Comparison of ENCODE assay signal across 8 mouse cellular contexts in the genomic region with DNA sequence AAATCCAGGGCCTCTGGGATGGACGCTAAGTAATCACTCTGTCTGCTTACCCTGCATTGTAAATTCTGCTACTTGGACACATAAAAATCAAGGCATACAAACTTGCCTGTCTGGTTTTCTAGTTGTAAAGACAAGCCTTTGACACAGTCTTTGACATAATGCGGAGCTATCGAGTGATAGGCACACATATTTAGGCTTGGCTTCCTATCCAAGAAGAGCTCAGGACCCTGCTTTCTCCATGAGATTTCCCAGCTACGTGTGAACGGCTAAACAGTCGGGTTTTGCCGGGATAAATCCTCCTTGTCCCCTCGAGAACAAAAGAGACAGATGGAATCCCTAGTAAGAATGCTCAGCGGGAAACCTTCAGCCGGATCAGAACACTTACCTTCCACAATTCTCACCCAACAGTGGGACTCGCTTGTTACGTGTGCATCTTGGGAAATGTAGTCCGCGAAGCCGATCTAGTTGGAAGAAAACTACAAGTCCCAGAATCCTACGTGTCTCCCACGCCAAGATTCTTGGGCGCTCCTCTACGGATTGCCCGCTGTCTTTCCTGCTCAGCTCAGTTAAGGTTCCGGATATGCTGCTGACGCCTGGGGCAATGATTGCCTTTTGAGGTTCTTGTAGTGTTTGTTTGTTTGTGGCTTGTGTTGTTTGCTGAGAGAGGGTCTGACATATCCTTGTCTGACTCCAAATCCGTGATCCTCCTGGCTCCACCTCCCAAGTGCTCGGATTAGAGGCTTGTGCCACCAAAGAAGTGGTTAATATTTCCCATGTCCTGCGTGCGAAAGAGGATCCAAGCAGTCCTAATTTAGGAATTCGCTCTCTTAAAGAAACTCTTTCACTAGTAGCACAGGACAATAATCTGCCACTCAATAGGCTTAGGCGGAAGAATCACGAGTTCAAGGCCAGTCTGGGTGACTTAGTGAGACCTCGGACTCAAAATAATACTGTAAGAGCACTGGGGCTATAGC. TPM values are rescaled to one million over a fixed set of nuclear protein-coding genes. Genes with fewer than 3 reads are reported as not detected.
DNase-seq lines count a peak whose midpoint lies in the region; ATAC-seq and TF ChIP-seq lines count a peak whose summit lies in the region.

Sirt4 (minus strand) TSS at position 779 of the 974 bp plus-strand sequence.

- intact Hi-C loops in left cerebral cortex, postnatal 36 days (cut with DNase I), result no loop called here

- H3K27me3 ChIP-seq in intestine, embryonic 16.5 days (replicated peaks; ENCODE audit: control insufficient read depth, insufficient read depth, low read length), result no peaks in the 10 kb centered on the region
- peaks cover 12% of the 10 kb centered on the region for H3K27me3 ChIP-seq in midbrain, embryonic 11.5 days (ENCODE audit: control insufficient read depth, insufficient read depth, low read length)
- no peaks in the 10 kb centered on the region for H3K27me3 ChIP-seq in spleen, adult 2 months (ENCODE audit: control insufficient read depth, insufficient read depth, low read length)

- H3K4me2 ChIP-seq in intestine, embryonic 16.5 days (ENCODE audit: low read depth, low read length), result peak within 1 kb of the TSS; percentile 61
- H3K4me2 ChIP-seq in midbrain, embryonic 11.5 days, result peak within 1 kb of the TSS; percentile 68

- peaks cover 4% of the 10 kb centered on the region for H3K4me1 ChIP-seq in intestine, embryonic 16.5 days (ENCODE audit: control insufficient read depth, insufficient read depth, low read length)
- peaks cover 14% of the 10 kb centered on the region for H3K4me1 ChIP-seq in midbrain, embryonic 11.5 days (ENCODE audit: control insufficient read depth, insufficient read depth, low read length)
- H3K4me1 ChIP-seq in spleen, adult 2 months (ENCODE audit: control insufficient read depth, insufficient read depth, insufficient read length), result peaks cover 3% of the 10 kb centered on the region; the same call in 1 of the 2 replicates

- H3K9me3 ChIP-seq in intestine, embryonic 16.5 days (ENCODE audit: control insufficient read depth, low read length), result no peaks in the 10 kb centered on the region
- H3K9me3 ChIP-seq in midbrain, embryonic 11.5 days (ENCODE audit: control insufficient read depth, low read length), result no peaks in the 10 kb centered on the region

- H3K4me3 ChIP-seq in intestine, embryonic 16.5 days (ENCODE audit: low read length), result peak within 1 kb of the TSS; percentile 59
- H3K4me3 ChIP-seq in midbrain, embryonic 11.5 days (ENCODE audit: low read depth, low read length), result peak within 1 kb of the TSS; percentile 35
- H3K4me3 ChIP-seq in spleen, adult 2 months (ENCODE audit: extremely low read depth, insufficient read depth, insufficient read length), result peak within 1 kb of the TSS; percentile 58

- peak within 1 kb of the TSS; percentile 76 for H3K9ac ChIP-seq in intestine, embryonic 16.5 days (ENCODE audit: low read depth, low read length)
- H3K9ac ChIP-seq in midbrain, embryonic 11.5 days (ENCODE audit: low read length), result peak within 1 kb of the TSS; percentile 66

- TF ChIP-seq POLR2A in spleen, adult 2 months (IDR thresholded peaks at IDR 0.05; ENCODE audit: low read depth, low read length), result no peak; the same call in 1 of the 2 replicates

- 5% methylated on average over 30 of the region's 30 CpGs for WGBS in intestine, embryonic 16.5 days
- WGBS in midbrain, embryonic 11.5 days, result 9% methylated on average over 30 of the region's 30 CpGs
- 6% methylated on average over 30 of the region's 30 CpGs for WGBS in spleen, adult 2 months

- TF ChIP-seq CTCF in spleen, adult 2 months (IDR thresholded peaks at IDR 0.05; ENCODE audit: extremely low read depth, insufficient read depth, insufficient read length, insufficient replicate concordance), result no peak

- peak; percentile 69 for DNase-seq in ovary, postnatal 36 days (ENCODE audit: low spot score)
- no peak for DNase-seq in ovary, postnatal 10 days (ENCODE audit: low spot score)
- peak; percentile 87 for DNase-seq in embryo, embryonic 9.5 days (ENCODE audit: extremely low spot score)
- DNase-seq in gastrocnemius, postnatal 4 days (ENCODE audit: low spot score in 2 of 2), result peak in 1 of 2 experiments; percentile 70
- DNase-seq in left cerebral cortex, postnatal 36 days (ENCODE audit: low spot score in 2 of 2), result peak; percentile 83 to 87
- peak; percentile 99 for DNase-seq in midbrain, embryonic 11.5 days (ENCODE audit: low spot score, missing footprints)
- DNase-seq in spleen, adult 2 months (ENCODE audit: low read depth in 1 of 2, low spot score in 2 of 2), result peak; percentile 72 to 82

- ATAC-seq in intestine, embryonic 16.5 days, result peak; percentile 87
- ATAC-seq in midbrain, embryonic 11.5 days (ENCODE audit: low FRiP score), result peak; percentile 87

- H3K27ac ChIP-seq in intestine, embryonic 16.5 days (ENCODE audit: low read length), result peak within 1 kb of the TSS; percentile 69
- peak within 1 kb of the TSS; percentile 35; the same call in 1 of the 2 replicates for H3K27ac ChIP-seq in midbrain, embryonic 11.5 days (ENCODE audit: low read depth, low read length)
- H3K27ac ChIP-seq in spleen, adult 2 months (ENCODE audit: insufficient read depth, low read length), result peak within 1 kb of the TSS; percentile 63

- no peaks in the 10 kb centered on the region for H3K36me3 ChIP-seq in intestine, embryonic 16.5 days (ENCODE audit: control insufficient read depth, insufficient read depth, low read length)
- H3K36me3 ChIP-seq in midbrain, embryonic 11.5 days (ENCODE audit: control insufficient read depth, insufficient read depth, low read length), result no peaks in the 10 kb centered on the region
- peaks cover 3% of the 10 kb centered on the region; the same call in 1 of the 2 replicates for H3K36me3 ChIP-seq in spleen, adult 2 months (ENCODE audit: control insufficient read depth, insufficient read depth, low read length)

RNA-seq across cellular contexts. Expression of gene Sirt4, which starts in this region (rescaled TPM):
- total RNA-seq in gastrocnemius, postnatal 4 days (2021), result 10 to 100 TPM; 13.4 to 16.8 TPM
- 20.4 and 23.1 TPM in 2 replicates for polyA plus RNA-seq in intestine, embryonic 16.5 days (2015; fragmentation: Nextera tagmentation; extraction: Ambion mirVana)
- 10 to 100 TPM; 19.7 to 51.7 TPM for total RNA-seq in left cerebral cortex, postnatal 36 days (2021)
- polyA plus RNA-seq in midbrain, embryonic 11.5 days (2014; fragmentation: Nextera tagmentation; extraction: Ambion mirVana), result 16.2 and 18.9 TPM in 2 replicates
- 19.6 and 28.2 TPM in 2 replicates for polyA plus RNA-seq in spleen, adult 2 months (2012; rRNA removed)
